Mouse (Mus musculus): Measurements from ENCODE around the gene Wfdc1. TPM values are rescaled to one million over a fixed set of nuclear protein-coding genes. Genes with fewer than 3 reads are reported as not detected.

Wfdc1 gene
- polyA plus RNA-seq, 1 experiment from 2014 or later: 3.4 TPM

DNA sequence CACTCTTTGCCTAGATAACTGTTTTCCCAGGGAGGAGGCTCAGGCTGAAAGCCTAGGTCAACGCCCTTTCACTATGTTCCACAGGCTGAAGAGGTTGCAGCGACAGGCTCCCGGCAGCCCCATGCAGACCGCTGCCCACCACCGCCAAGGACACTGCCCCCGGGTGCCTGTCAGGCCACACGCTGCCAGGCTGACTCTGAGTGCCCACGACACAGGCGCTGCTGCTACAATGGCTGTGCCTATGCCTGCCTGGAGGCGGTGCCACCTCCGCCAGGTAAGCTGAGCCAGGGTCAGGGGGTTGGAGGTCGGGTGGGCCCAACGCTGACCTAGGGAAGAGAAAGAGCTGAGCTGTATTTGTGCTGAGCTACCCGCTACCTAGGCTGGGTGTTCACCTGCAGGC, 13.0 kb downstream of the Wfdc1 start:
- H3K27ac ChIP-seq (ENCODE audit: low read depth): no peak overlapping the region
- no peaks in the 10 kb centered on the region for H3K4me1 ChIP-seq (ENCODE audit: insufficient read depth)
- no peak overlapping the region for H3K9ac ChIP-seq
- WGBS: 62% methylated on average over 14 of the region's 14 CpGs
- DNase-seq (no peak), ATAC-seq (ENCODE audit: insufficient read depth) (no peak)
- no peaks in the 10 kb centered on the region for H3K9me3 ChIP-seq (ENCODE audit: low read depth, low read length)
- no peak overlapping the region for H3K4me3 ChIP-seq (ENCODE audit: low read depth, low read length)
- no peaks in the 10 kb centered on the region for H3K27me3 ChIP-seq (ENCODE audit: insufficient read depth, low read length)
- no peaks in the 10 kb centered on the region for H3K36me3 ChIP-seq (ENCODE audit: insufficient read depth)
- TF ChIP-seq CTCF (IDR thresholded peaks at IDR 0.05; ENCODE audit: low read depth): no peak
- no peak overlapping the region for H3K4me2 ChIP-seq

DNA sequence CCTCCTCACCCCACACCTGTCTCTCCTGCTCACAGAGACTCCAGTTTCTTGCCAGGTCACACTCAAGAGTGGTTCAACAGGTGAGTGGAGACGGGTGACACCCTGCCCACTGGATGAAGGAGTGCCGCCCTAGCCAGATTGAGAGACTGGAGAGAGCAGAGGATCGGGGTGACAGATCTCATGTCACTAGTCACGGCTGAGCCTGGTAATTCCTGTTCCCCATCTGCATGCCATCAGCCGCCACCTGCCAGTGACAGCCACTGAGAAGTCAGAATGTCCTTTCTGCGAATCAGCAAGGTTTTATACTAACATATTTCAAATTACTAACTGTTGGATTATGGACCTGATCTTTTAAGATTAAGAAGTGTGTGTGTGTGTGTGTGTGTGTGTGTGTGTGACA, 24.4 kb downstream of the Wfdc1 start:
- DNase-seq (peak; percentile 59), ATAC-seq (ENCODE audit: insufficient read depth) (peak; percentile 54; the same call in 1 of the 2 replicates)
- Histone ChIP-seq H3K27ac (ENCODE audit: low read depth) (no peak overlapping the region), H3K4me1 (ENCODE audit: insufficient read depth) (no peaks in the 10 kb centered on the region), H3K4me3 (ENCODE audit: low read depth, low read length) (no peak overlapping the region), H3K9ac (no peak overlapping the region), H3K4me2 (no peak overlapping the region), H3K27me3 (ENCODE audit: insufficient read depth, low read length) (no peaks in the 10 kb centered on the region), H3K36me3 (ENCODE audit: insufficient read depth) (no peaks in the 10 kb centered on the region), H3K9me3 (ENCODE audit: low read depth, low read length) (no peaks in the 10 kb centered on the region)
- TF ChIP-seq CTCF (IDR thresholded peaks at IDR 0.05; ENCODE audit: low read depth): no peak
- 31% methylated on average over 6 of the region's 6 CpGs for WGBS

DNA sequence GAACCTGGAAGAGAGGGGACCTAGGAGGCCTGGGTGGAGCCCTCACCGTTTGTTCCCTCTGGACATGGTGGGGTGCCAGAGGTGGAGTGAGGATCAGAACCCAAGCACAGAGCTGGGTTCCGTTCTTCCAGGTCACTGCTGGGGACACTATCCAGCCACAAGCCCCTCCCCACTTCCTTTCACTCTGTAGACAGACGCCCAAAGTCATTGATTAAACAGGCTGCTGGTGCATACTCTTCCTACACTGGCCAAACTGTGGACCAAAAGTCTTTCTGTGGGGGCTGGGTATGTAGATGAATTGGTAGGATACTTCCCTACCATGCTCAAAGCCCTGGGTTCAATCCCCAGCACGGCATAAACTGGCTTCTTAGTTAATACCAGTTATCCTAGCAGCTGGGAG, 25.8 kb downstream of the Wfdc1 start:
- 74% methylated on average over 4 of the region's 4 CpGs for WGBS
- Histone ChIP-seq H3K9ac (no peak overlapping the region), H3K4me2 (no peak overlapping the region), H3K36me3 (ENCODE audit: insufficient read depth) (no peaks in the 10 kb centered on the region), H3K4me3 (ENCODE audit: low read depth, low read length) (no peak overlapping the region), H3K27me3 (ENCODE audit: insufficient read depth, low read length) (no peaks in the 10 kb centered on the region), H3K4me1 (ENCODE audit: insufficient read depth) (no peaks in the 10 kb centered on the region), H3K27ac (ENCODE audit: low read depth) (no peak overlapping the region), H3K9me3 (ENCODE audit: low read depth, low read length) (no peaks in the 10 kb centered on the region)
- ATAC-seq (ENCODE audit: insufficient read depth): no peak
- TF ChIP-seq CTCF (IDR thresholded peaks at IDR 0.05; ENCODE audit: low read depth): no peak
- no peak for DNase-seq

DNA sequence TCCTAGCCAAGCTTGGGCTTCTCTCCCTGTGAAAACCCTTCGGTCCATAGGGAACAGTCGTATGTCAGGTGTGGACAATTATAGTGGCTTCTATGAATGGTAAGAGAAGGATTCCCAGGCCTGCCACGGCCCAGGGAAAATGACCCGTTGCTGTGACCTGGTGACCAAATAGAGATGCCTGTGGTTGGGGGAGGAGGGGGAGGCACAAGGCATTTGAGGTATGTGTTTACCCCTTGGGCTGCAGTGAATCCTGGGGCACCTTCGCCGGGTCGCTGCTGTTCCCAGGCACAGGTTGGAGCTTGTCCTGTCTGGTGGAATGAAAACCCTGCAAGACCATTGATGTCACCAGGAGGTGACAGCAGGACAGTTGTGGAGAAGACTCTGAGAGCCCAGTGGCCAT, 28.5 kb downstream of the Wfdc1 start:
- TF ChIP-seq CTCF (IDR thresholded peaks at IDR 0.05; ENCODE audit: low read depth): no peak
- Histone ChIP-seq H3K4me2 (no peak overlapping the region), H3K27ac (ENCODE audit: low read depth) (no peak overlapping the region), H3K4me1 (ENCODE audit: insufficient read depth) (no peaks in the 10 kb centered on the region), H3K36me3 (ENCODE audit: insufficient read depth) (no peaks in the 10 kb centered on the region), H3K9ac (no peak overlapping the region), H3K9me3 (ENCODE audit: low read depth, low read length) (no peaks in the 10 kb centered on the region), H3K4me3 (ENCODE audit: low read depth, low read length) (no peak overlapping the region), H3K27me3 (ENCODE audit: insufficient read depth, low read length) (peaks cover 13% of the 10 kb centered on the region)
- DNase-seq (no peak), ATAC-seq (ENCODE audit: insufficient read depth) (no peak)
- 65% methylated on average over 7 of the region's 7 CpGs for WGBS

DNA sequence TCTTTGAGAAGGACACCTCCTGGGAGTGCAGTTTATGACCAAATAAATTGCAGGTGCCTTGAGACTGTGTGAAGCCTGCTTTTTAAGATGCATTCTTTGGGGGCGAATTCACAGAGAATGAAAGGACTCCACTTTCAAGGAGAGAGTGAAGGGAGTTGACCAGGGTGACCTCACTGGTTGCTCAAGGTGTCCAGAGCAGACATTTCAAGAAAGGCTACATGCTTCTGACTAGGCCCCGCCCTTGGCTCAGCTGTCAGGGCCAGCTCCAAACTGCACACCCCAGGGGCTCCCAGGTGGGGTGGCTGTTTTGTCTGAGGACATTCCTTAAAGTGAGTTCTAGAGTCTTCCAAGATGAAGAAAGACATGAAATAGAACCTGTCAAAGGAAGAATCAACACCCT, 31.0 kb downstream of the Wfdc1 start:
- Histone ChIP-seq H3K4me1 (ENCODE audit: insufficient read depth) (no peaks in the 10 kb centered on the region), H3K9ac (no peak overlapping the region), H3K36me3 (ENCODE audit: insufficient read depth) (no peaks in the 10 kb centered on the region), H3K27ac (ENCODE audit: low read depth) (no peak overlapping the region), H3K4me3 (ENCODE audit: low read depth, low read length) (no peak overlapping the region), H3K27me3 (ENCODE audit: insufficient read depth, low read length) (peaks cover 34% of the 10 kb centered on the region), H3K4me2 (no peak overlapping the region), H3K9me3 (ENCODE audit: low read depth, low read length) (no peaks in the 10 kb centered on the region)
- DNase-seq: no peak
- TF ChIP-seq CTCF (IDR thresholded peaks at IDR 0.05; ENCODE audit: low read depth): no peak
- ATAC-seq (ENCODE audit: insufficient read depth): no peak
- 69% methylated on average over 2 of the region's 2 CpGs for WGBS

DNA sequence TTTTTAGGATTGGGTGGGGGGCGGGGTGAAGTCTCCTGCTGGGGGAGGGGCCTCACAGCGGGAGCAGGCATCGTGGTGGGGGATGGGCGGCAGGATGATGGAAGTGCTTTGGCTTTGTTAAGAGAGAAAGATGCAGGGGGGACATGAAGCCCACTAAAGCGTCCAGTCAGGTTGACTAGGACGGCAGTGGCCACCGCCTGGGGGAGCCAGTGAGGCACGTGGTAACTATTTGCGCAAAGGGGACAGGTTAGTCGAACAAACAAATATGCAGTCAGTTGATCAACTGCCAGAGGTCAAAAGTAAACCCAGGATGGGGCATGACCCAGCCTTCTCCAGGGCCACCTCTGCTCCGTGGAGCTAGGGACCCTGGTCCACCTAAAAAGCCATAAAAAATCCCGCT, 32.8 kb downstream of the Wfdc1 start:
- TF ChIP-seq CTCF (IDR thresholded peaks at IDR 0.05; ENCODE audit: low read depth): peak; percentile 77
- no peaks in the 10 kb centered on the region for H3K36me3 ChIP-seq (ENCODE audit: insufficient read depth)
- H3K4me2 ChIP-seq: peak overlapping the region; percentile 57
- H3K9ac ChIP-seq: no peak overlapping the region
- WGBS: 3% methylated on average over 12 of the region's 12 CpGs
- 0 out of 2 replicates have a peak overlapping the region, but pooled peaks have one; percentile 29 for H3K4me3 ChIP-seq (ENCODE audit: low read depth, low read length)
- DNase-seq (peak; percentile 66), ATAC-seq (ENCODE audit: insufficient read depth) (no peak)
- H3K27me3 ChIP-seq (ENCODE audit: insufficient read depth, low read length): peaks cover 37% of the 10 kb centered on the region
- no peaks in the 10 kb centered on the region for H3K9me3 ChIP-seq (ENCODE audit: low read depth, low read length)
- H3K4me1 ChIP-seq (ENCODE audit: insufficient read depth): no peaks in the 10 kb centered on the region
- H3K27ac ChIP-seq (ENCODE audit: low read depth): no peak overlapping the region

DNA sequence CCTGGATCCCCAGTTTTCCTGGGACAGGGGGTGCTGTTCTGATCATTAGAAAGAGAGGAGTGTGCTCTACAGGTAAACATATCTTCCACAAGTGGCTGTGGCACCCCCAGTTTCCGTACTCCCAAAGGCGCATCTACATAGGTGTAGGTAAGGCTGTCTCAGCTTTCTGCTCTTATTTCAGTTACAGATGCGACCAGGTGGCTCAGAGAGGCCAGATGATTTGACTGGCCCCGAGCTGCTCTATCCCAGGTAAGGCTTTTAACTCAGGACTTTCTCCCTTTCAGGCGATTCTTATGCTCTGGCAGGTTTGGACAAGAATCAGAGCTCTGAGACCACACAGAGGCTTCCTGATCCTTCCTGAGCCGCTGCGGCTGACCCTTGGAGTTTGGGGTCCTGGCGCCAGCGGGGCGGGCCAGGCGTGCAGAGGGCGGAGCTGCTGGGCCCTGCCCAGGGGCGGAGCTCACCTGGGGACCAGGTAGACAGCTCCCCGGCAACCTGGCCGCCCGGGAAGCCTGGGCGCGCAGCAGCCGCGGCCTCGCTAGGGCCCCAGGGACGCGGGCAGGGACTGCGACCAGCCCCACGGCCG, 33.5 kb downstream of the Wfdc1 start, which contains the start of gene Atp2c2:
Gene Atp2c2, plus strand, starts transcription at position 461 of the 586 bp plus-strand sequence.
- ATAC-seq (ENCODE audit: insufficient read depth) (0 out of 2 replicates have a peak, but pooled peaks have one; percentile 22), DNase-seq (peak; percentile 56)
- H3K27me3 ChIP-seq (ENCODE audit: insufficient read depth, low read length): peaks cover 37% of the 10 kb centered on the region

More for the DNA sequence above, 33.5 kb downstream of the Wfdc1 start, which contains the start of gene Atp2c2:
- Histone ChIP-seq H3K9ac (no peak within 1 kb of the TSS; the same call in 1 of the 2 replicates), H3K4me3 (ENCODE audit: low read depth, low read length) (peak within 1 kb of the TSS; percentile 29), H3K36me3 (ENCODE audit: insufficient read depth) (no peaks in the 10 kb centered on the region), H3K4me2 (peak within 1 kb of the TSS; percentile 57), H3K9me3 (ENCODE audit: low read depth, low read length) (no peaks in the 10 kb centered on the region), H3K27ac (ENCODE audit: low read depth) (no peak within 1 kb of the TSS), H3K4me1 (ENCODE audit: insufficient read depth) (no peaks in the 10 kb centered on the region)
- no peak for TF ChIP-seq CTCF (IDR thresholded peaks at IDR 0.05; ENCODE audit: low read depth)
- 2% methylated on average over 26 of the region's 26 CpGs for WGBS
